Mouse (Mus musculus): Measurements from ENCODE around the gene Gfpt2. TPM values are rescaled to one million over a fixed set of nuclear protein-coding genes. Genes with fewer than 3 reads are reported as not detected.

The Gfpt2 gene
- total RNA-seq, 2 experiments from 2014 or later, result 7.4 to 9.5 TPM

DNA sequence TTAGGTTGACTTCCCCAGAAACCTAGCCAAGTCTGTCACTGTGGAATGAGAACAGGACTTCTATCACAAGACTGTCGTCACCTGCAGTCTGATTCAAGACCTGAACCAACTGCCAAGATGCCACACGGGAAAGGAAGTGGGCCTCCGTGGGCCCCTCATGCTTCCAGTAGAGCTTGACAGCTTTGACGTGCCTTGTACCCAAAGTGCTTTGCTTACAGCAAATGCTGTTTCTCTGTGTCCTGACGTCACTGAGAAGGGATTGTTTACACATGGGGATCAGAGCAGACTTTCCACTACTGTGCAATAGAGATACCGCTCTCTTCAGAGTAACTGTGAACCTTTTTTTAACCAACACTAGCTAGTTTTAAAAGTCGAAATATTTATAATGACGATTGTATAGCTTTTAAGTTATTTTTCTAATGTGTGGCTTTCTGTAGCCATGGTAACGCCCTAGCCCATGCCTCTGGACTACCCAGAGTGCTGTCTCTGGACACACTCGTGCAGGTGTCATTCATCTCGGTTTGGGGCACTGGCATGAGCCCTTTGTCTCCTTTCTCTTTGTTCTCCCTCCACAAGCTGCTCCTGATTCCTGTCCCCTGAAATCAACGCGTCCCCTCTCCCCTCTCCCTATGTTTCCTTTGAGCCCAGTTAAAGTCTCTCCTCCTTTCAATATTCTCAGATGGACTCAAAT, 43.9 kb downstream of the Gfpt2 start:
- DNase-seq, result no peak

DNA sequence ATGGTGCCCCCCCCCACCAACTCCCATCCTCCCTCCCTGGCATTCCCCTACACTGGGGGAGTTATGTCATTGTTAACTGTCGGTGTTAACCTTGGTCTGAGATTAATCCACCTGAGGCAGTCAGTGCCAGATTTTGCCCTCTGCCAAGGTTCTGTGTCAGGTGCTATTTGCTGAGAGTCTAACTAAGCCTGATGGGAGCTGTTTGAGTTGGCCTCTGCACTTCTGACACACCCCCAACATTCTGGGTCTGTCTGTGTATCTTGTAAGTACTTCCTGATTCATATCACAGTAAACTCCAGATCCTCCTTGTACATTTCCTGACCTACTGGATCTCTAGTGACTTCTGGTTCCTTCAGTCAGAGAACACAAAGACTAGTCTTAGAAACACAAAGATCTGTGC, 46.7 kb downstream of the Gfpt2 start:
- DNase-seq, result no peak

DNA sequence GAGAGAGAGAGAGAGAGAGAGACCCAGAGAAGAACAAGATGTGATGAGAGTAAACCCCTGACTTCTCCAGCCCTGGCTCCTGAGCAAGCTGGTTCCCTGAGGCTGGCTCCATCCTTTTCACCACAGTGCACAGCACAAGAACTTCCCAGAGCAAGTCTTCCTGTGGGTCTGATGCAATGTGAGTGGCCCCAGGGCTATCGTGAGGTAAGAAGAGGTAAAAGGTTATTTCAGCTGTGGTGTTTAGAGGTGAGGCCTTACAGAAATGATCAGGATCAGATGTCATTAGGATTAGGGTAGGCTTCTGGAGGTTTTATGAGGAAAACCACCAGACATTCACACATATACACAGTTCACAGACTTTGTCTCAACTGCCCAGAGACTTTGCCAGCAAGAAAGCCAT, 47.9 kb downstream of the Gfpt2 start:
- DNase-seq, result no peak

DNA sequence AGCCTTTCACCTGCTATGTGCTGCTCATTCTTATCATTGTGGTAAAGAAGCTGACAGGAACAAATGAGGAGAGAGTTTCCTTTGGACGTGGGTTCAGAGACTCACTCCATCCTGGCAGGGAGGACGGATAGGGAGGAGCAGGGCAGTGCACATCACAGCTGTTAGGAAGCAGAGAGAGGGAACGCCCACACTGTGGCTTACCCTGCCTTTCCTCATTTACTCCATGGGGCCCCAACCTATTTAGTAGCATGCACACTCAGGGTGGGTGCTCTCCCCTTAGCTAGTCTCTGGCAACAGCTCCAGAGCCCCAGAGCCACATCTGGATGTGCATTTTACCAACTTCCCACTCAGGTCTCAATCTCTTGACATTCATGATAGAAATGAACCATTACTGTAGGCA, 48.7 kb downstream of the Gfpt2 start:
- no peak for DNase-seq

DNA sequence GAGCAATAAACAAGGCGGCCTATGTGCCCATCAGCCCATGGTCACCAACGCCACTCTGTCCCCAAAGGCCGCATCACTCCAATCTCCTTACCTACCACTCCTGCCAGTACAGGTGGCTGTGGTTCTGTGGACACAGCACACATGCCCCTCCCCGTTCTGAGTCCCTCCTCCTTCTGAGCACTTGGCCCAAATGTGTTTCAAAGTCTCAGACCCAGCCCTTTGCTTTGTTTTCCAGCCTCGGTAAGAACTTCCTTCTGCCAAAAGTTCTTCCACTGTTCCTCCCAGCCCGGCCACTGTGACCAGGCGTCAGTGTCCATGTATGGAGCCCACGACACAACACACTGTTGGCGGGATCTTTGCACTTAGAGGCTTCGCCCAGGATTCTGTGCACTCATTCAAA, 50.3 kb downstream of the Gfpt2 start:
- DNase-seq, result no peak

DNA sequence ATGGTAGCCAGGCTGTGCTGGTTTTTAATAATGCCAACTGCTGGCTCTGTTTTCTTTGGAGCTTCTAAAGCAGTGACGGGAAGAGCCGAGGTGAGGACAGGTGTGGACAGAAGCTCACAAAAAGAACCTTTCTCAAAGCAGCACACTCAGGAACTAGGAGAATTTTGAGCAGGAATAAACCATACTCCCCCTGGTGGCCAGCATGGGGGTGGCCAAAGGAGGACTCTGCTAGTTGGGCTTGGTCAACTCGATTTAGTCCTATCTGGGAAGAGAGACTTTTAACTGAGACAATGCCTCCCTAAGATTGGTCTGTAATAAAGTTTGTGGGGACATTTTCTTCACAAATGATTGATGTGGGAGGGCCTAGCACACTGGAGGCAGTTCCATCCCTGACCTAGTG, 51.0 kb downstream of the Gfpt2 start:
- DNase-seq, result peak; percentile 71

DNA sequence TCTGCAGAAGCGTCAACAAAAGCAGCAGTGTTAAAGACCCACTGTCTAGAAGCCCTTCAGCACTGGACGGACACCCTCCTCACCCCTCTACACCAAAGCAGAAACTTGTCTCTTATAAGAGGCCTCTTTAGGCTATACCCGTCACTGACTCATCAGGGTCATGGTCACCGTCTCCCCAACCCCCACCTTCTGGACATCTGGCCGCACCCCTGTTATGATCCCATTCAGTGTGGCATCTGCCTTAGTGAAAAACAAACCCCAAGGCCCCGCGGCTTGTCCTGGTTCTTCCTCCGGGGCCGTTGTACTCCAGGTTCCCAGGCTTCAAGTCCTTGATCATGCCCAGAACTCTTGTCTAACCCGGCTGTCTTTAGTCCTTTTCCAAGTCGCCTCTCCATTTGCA, 52.0 kb downstream of the Gfpt2 start:
- no peak for DNase-seq

DNA sequence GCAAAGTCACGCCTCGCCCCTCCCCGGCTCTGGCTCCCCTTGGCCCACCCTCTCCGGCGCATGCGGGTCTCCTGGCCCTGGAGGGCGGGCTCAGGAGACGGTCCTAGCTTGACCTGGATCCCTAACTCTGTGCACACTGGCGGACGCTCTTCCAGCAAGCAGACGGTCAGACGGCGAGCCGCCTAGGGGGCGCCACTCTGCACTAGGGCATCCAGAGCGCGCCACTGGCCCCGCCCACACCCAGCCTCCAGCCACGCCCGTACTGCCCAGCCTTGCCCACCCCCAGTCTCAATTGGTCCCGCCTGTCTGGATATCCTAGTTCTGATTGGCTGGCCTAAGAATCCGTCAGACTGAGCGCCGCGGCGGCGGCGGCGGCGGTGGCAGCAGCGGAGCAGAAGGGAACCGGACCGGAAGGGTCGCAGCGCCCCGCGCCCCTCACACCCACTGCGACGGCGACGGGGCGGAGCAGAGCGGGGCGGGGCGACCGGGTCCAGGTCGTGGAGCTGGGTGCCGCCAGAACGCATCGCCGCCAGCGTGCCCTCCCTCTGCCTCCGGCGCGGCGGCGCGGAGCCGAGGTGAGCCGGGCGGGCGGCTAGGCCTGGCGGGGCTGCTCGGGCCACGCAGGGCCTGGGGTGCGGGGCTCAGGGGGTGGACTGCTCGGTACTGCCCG, 52.6 kb downstream of the Gfpt2 start, which contains the start of gene Mapk9:
TSS of gene Mapk9 (plus strand) at position 351 of the 670 bp plus-strand sequence.
- DNase-seq, result peak; percentile 99

DNA sequence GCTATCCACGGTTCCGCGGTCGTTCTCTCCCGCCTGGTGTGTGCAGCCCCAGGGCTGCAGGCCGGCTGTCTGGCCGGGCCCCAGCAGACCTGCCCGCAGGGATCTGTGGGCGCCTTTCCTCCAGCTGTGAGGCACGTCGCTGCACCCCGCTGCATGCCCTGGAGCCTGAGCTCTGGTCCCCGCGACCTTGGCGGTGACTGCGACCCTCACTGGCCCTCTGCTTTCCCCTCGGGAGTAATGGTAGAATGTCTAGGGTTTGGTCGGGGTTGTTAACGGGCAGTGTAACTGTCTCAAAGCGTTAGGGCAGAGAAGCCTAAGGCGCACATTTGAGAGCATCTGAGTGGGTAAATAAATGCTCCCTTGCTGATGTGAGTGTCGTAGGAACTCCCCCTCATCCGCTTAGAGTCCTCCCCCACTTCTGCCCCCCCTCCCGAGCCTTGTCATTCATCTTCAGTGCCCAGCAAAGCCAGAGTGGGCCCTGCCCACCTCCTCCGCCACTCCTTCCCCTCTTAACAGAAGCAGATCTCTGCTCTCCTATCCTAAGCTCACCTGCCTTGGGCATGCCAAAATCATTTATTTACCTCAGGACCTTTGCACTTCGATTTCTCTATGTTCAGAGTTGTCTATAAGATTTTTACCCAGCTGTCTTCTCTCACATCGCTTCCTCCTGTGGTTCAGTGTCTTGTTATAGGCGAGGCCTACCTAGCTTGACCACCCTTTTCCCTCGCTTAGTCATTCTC, 53.3 kb downstream of the Gfpt2 start:
- DNase-seq, result no peak

DNA sequence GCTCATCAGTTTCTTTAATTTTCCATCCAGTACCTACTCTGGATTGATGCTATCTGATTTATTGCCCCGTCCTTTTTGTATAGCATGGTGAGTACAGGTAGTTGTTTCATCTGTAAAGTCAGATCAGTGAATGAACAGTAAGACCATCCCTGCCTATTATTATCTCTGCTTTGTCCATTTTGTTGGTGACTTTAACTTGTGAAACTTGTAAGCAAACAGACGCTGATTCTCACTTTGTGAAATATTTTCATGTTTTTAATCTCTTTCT, 53.8 kb downstream of the Gfpt2 start:
- DNase-seq, result no peak

DNA sequence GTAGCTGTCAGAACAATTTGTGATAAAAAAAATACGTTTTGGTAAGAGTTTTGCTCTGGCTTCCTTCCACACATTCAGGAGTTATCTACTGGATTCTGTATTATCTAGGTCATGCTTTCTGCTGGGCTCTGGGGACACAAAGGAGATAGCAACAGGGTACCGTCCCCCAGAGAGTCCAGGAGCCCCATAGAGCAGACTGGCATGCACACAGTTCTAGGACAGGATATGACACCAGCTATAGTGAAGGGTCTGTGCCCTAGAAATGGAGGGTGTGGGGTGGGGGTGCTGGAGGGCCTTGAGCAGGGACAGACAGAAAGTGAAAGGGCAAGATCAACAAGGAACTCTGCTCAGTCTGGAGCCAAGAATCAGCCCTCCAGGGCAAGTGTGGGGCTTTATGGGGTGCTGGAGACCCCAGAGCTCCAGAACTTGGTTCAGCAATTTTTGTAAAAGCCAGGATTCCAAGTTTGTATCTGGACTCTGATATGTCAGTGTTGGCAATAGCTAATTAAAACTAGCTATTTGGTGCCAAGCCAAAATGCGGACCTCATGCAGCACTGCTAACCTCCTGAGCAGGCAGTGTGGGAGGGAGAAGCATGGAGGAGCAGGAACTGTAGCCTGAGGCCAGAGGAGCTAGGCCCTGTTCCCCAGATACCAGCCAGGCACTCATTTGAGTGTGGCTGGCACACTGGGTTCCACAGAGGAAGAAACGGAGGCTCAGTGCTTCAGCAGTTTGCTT, 54.3 kb downstream of the Gfpt2 start:
- DNase-seq, result no peak

DNA sequence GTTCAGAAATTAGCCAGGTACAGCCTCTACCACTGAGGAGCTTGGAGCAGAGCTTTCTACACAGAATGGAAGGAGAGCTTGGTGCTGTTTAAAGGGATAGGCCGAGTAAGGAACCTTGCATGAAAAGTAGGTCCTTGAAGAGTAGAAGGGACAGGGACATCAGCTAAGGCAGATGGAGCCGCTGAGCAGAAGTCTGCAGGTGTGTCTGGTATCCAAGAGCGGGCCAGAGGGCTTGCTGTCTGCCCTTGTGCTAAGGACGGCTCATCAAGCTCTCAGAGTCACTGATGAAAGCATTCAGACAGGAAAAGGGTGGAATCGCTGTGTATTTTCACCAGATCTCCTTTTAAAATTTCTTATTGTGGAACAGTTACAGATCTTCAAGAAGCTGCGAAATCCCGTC, 56.4 kb downstream of the Gfpt2 start:
- DNase-seq, result no peak

DNA sequence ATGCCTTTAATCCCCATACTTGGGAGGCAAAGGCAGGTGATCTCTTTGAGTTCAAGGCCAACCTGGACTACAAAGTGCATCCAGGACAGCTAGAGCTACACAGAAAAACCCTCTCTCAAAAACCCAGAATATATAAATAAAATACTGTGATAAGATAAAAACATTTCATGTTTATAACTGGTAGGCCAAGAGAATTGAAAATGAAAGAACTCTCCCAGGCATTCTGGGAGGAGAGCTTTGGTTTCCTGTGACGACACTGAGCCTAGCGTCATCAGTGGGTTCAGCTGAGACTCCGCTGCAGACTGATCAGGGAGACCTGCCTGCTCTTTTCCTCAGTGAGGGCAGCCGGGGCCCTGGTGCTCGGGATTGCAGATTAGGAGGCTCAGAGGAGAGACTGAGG, 61.2 kb downstream of the Gfpt2 start:
- DNase-seq, result no peak

DNA sequence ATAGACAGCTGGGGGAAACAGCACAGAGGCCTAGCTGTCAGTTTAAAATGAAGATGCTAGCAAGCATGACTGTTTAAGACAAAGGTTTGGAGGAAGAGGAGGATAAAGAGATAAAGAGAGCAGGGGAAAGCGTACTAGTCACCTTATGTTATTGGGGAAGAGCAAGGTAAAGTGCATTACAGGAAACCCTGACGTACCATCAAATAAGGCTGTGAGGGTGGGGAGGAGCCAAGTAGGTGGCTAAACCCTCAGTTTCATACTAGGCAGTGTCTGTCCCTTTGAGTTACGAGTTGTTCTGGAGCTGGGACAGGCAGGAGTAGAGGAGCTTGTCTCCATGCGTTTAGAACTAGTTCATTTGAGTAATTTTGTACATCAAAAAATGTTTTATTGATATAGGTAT, 67.2 kb downstream of the Gfpt2 start:
- DNase-seq, result no peak

DNA sequence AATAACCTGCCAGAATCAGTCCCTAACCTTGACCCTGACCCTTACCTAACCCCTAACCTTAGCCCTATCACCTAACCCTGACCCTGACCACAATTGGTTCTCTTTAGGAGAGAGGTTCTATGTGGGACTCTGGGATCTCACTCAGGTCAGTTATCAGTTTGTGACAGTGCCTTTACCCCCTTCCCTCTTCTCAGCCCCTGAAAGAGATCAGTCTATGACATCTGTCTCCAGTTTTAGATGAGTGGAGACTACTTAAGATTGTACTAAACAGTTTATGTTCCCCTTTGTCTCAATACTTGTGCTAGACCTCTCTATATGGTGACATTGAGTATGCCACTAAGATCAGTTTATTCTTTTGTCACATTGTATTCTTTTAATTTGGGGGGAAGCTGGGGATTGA, 69.9 kb downstream of the Gfpt2 start:
- DNase-seq, result no peak

DNA sequence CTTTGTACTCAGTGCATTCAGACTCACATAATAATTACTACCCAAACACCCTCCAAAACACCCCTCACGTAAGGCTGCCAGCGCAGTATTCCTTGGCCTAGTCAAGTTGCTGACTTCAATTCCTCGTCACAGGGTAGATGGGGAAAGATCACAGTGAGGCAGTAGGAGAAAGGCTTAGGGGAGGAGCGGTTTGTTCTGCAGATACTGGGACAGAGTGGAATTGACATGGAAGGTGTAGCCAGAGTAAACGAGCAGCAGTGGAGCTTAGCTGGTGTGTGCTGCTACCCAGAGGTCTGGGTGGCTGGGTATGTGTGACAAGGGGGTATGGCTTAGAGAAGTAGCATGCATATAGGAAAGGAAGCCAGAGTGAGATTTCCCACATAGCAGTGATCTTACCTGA, 73.3 kb downstream of the Gfpt2 start:
- no peak for DNase-seq

DNA sequence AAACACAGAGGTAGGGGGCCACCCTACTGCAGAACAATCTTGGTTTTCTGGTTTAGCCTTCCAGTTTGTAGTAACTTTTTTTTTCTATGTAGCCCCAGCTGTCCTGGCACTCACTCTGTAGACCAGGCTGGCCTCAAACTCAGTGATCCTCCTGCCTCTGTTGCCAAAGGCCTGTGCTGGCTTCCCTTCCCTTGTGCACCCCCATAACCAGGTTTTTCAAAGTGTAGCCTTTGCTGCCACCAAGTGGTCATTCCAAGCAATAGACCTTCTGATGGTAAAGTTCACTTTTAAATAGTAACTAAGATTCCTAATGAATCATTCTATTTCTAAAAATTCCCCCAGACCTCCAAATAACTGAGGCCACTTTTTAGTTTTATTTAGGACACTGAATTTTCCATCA, 75.8 kb downstream of the Gfpt2 start:
- DNase-seq, result peak; percentile 25

DNA sequence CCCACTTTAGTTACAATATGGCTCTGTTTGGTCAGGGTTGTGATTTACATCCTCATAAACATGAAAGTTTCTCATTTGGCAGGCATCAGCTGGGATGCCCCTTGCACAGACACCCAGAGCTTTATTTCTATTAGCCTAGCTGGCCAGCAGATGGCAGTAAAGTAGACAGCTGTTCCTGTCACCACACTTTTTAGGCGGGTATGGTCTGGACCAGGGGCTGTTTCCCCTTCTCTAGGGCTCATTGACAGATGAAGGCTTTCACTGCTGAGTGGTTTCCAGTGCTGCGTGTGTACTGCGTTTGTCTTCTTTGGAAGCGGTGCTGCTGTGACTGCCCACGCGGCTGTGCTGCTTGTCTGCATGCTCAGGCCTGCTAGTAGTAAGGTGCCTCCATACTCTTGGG, 77.9 kb downstream of the Gfpt2 start:
- DNase-seq, result peak; percentile 31

DNA sequence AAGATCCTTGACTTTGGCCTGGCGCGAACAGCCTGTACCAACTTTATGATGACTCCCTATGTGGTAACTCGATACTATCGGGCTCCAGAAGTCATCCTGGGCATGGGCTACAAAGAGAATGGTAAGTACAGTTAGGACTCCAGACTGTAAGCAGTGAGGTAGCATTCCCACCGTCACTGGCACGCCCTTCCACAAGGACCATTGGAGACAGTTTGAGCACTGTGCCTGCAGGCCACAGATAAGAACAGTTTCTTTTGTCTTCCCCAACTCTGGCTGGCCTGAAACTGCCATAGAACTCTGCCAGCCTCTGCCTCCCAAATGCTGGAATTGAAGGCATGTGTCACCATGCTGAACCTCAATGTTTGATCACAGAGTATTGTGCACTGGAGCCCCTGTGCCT, 78.8 kb downstream of the Gfpt2 start:
- no peak for DNase-seq

DNA sequence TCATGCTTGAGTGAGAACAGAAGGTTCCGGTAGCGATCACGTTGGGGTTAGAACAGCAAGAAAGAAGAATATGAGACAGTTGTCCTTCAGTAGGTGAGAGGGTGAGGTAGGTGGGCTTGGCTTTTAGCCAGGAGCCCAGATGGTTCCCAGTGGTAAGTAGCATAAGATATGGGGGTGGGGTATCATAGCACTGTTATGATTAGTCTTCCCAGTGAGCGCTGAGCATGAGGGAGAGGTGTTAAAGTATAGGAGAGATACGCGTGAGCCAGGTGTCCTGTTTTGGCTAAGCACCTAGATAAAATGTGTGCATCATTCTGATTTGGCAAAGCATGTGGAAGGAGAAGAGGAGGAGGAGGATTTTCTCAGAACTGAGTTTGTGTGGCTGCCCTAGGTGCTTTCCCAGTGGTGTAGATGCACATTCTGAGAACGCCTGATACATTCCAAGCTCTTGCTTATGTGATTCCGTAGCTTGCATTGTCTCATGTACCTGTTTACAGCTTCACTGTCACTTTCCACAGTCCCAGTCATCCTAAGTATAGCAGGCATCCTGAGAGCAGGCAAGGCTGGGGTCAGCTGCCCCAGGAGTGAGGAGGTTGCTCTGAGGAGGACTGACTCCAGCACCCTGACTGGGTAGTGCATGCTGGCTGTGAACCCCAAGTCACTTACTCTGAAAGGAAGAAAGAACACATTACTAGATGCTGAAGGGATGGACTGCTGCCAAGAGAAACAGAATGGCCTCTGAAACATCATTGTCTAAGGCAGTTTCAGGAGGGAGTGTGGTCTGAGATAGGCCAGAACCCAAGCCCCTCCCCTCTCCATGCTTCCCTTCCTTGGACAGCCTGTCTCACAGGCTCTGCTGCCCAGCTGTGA, 83.2 kb downstream of the Gfpt2 start:
- DNase-seq, result no peak

DNA sequence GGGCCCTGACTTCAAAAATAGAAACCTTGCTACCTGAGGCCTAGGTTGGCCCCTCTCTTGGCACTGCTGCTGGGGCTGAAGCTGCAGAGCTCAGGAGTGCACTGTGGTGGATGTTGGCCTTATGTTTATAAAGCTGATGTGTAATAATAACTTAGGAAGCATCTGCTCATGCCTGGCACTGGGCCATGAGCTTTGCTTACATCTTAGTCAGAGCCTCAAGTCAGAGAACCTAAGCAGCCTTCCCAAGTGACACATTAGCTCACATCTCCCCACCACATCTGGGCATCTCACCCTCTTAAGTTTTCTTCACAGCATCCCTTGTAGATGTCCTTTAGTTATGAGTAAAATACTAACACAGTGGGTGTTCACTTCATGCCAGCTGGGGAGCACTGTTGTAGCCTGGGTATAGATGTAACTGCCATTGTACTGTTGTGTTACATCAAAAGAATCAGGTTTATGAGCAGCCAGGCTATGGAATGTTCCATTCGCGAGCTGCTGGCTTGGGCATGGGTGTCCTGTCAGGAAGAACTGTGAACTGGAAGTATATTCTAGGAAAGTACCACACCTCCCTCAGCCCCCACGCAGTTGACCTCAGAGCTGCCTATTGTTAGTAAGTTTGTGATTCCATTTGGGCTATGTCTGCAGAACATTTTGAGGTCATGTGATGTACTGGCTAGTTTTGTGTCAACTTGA, 86.1 kb downstream of the Gfpt2 start:
- DNase-seq, result peak; percentile 32

Data from gastrocnemius, postnatal 10 days (tissue).